Mouse (Mus musculus) MEL (cell line): ENCODE data around the gene Armc8. TPM values are rescaled to one million over a fixed set of nuclear protein-coding genes. Genes with fewer than 3 reads are reported as not detected.

Experiments used
- DNase-seq: peaks from one replicate; pipeline ENCODE4 v3.0.0; 2011; ENCODE audit warnings: low read depth, low spot score
- H3K27ac ChIP-seq: 2 replicates; pipeline ENCODE4 v1.5.1; 2012; ENCODE audit warnings: low read depth, mild to moderate bottlenecking, control low read depth, low read length, moderate library complexity; ENCODE audit not compliant: control insufficient read depth
- H3K27me3 ChIP-seq, 2 experiments: fragments of 150-350 bp in 1 of 2; sonication (generic) in 1 of 2; 2 replicates each; pipeline ENCODE4 v1.6.1; 2012; ENCODE audit warnings: low read length in 2 of 2, mild to moderate bottlenecking in 2 of 2, improper control_type of control experiment in 1 of 2, moderate library complexity in 1 of 2; ENCODE audit not compliant: insufficient read depth in 2 of 2, control insufficient read depth in 1 of 2
- H3K36me3 ChIP-seq, 2 experiments: 2 replicates each; pipeline ENCODE4 v1.6.1; 2012 to 2014; ENCODE audit warnings: low read length in 2 of 2, improper control_type of control experiment in 1 of 2, inconsistent platforms in 1 of 2, mild to moderate bottlenecking in 1 of 2; ENCODE audit not compliant: insufficient read depth in 2 of 2, control insufficient read depth in 1 of 2
- H3K4me1 ChIP-seq, 2 experiments: fragments of 150-350 bp in 1 of 2; sonication (generic) in 1 of 2; 2 replicates each; pipeline ENCODE4 v1.6.1; 2012; ENCODE audit warnings: low read length in 2 of 2, improper control_type of control experiment in 1 of 2, mild to moderate bottlenecking in 1 of 2; ENCODE audit not compliant: insufficient read depth in 2 of 2, control insufficient read depth in 1 of 2
- H3K4me3 ChIP-seq, 2 experiments: fragments of 150-350 bp in 1 of 2; sonication (generic) in 1 of 2; 2 replicates each; pipeline ENCODE4 v1.5.1; 2012; ENCODE audit warnings: low read depth in 2 of 2, low read length in 2 of 2, mild to moderate bottlenecking in 2 of 2, moderate library complexity in 2 of 2, control low read depth in 1 of 2, improper control_type of control experiment in 1 of 2; ENCODE audit not compliant: control insufficient read depth in 1 of 2, insufficient read depth in 1 of 2
- H3K79me2 ChIP-seq: 2 replicates; pipeline ENCODE4 v1.6.1; 2012; ENCODE audit warnings: mild to moderate bottlenecking, low read length, moderate library complexity; ENCODE audit not compliant: control insufficient read depth, poor library complexity, insufficient read depth
- H3K9ac ChIP-seq: 2 replicates; pipeline ENCODE4 v1.6.1; 2012; ENCODE audit warnings: low read depth, mild to moderate bottlenecking, control low read depth, low read length, moderate library complexity; ENCODE audit not compliant: control insufficient read depth, poor library complexity, severe bottlenecking
- H3K9me3 ChIP-seq: fragments of 150-350 bp; sonication (generic); replicated peaks from 2 replicates; pipeline ENCODE4 v1.6.1; 2012; ENCODE audit warnings: mild to moderate bottlenecking, low read length, improper control_type of control experiment, moderate library complexity; ENCODE audit not compliant: insufficient read depth
- ETS1 ChIP-seq: IDR thresholded peaks from 2 replicates; pipeline ENCODE4 v1.6.1; 2012; ENCODE audit warnings: low read depth, mild to moderate bottlenecking, inconsistent platforms, low read length, improper control_type of control experiment, moderate library complexity
- GABPA ChIP-seq: IDR thresholded peaks from 2 replicates; pipeline ENCODE4 v1.6.1; 2012; ENCODE audit warnings: low read depth, mild to moderate bottlenecking, inconsistent platforms, low read length, improper control_type of control experiment, moderate library complexity
- GATA1 ChIP-seq: IDR thresholded peaks from 2 replicates; pipeline ENCODE4 v1.6.1; 2011; ENCODE audit warnings: low read depth, low read length, improper control_type of control experiment
- MYB ChIP-seq: IDR thresholded peaks from 2 replicates; pipeline ENCODE4 v1.6.1; 2011; ENCODE audit warnings: mild to moderate bottlenecking, low read depth, low read length, improper control_type of control experiment
- NRF1 ChIP-seq: IDR thresholded peaks from 2 replicates; pipeline ENCODE4 v1.6.1; 2014; ENCODE audit warnings: low read depth, mild to moderate bottlenecking, inconsistent platforms, low read length, improper control_type of control experiment, moderate library complexity; ENCODE audit not compliant: poor library complexity, insufficient read depth, severe bottlenecking
- POLR2A ChIP-seq, 2 experiments: IDR thresholded peaks; 2 replicates each; pipeline ENCODE4 v1.6.1; 2011 to 2012; ENCODE audit warnings: low read length in 2 of 2, mild to moderate bottlenecking in 2 of 2, control low read depth in 1 of 2, improper control_type of control experiment in 1 of 2, low read depth in 1 of 2, moderate library complexity in 1 of 2; ENCODE audit not compliant: control insufficient read depth in 1 of 2, insufficient read depth in 1 of 2, poor library complexity in 1 of 2
- POLR2AphosphoS5 ChIP-seq: IDR thresholded peaks from 2 replicates; pipeline ENCODE4 v1.6.1; 2012; ENCODE audit warnings: low read depth, borderline replicate concordance, mild to moderate bottlenecking, inconsistent platforms, low read length, moderate library complexity, mixed read lengths
- RAD21 ChIP-seq: IDR thresholded peaks from 2 replicates; pipeline ENCODE4 v1.6.1; 2011; ENCODE audit warnings: mild to moderate bottlenecking, low read depth, low read length, improper control_type of control experiment
- TBP ChIP-seq: IDR thresholded peaks from 2 replicates; pipeline ENCODE4 v1.8.0; 2011; ENCODE audit warnings: low read depth, low read length, improper control_type of control experiment
- TCF12 ChIP-seq: IDR thresholded peaks from 2 replicates; pipeline ENCODE4 v1.6.1; 2014; ENCODE audit warnings: low read depth, mild to moderate bottlenecking, inconsistent platforms, low read length, improper control_type of control experiment, moderate library complexity
- UBTF ChIP-seq: IDR thresholded peaks from 2 replicates; pipeline ENCODE4 v1.6.1; 2012; ENCODE audit warnings: low read depth, mild to moderate bottlenecking, inconsistent platforms, low read length, improper control_type of control experiment, moderate library complexity, borderline replicate concordance; ENCODE audit not compliant: insufficient read depth
- USF1 ChIP-seq: IDR thresholded peaks from 2 replicates; pipeline ENCODE4 v1.6.1; 2014; ENCODE audit warnings: low read depth, mild to moderate bottlenecking, inconsistent platforms, low read length, improper control_type of control experiment, moderate library complexity
- polyA plus RNA-seq, 2 experiments: library from polyadenylated mRNA; stranded (reverse) in 1 of 2; unstranded in 1 of 2; fragments of >175 nt in 1 of 2; fragments of >200 nt in 1 of 2; gene quantifications; 2 replicates each; pipeline versions ENCODE4 v1.2.1 to v1.2.4; 2012; ENCODE audit warnings: low replicate concordance in 2 of 2, low read depth in 1 of 2; ENCODE audit not compliant: insufficient read length in 2 of 2, insufficient read depth in 1 of 2, missing spikeins in 1 of 2
- total RNA-seq: library from RNA; depleted of rRNA; stranded (reverse); fragments of 300-350 nt; gene quantifications from 2 replicates; pipeline ENCODE4 v1.2.3, GENCODE M21; 2012

The Armc8 gene
- total and polyA plus RNA-seq, 3 experiments = 11.9 to 14.3 TPM; not detected in 1

- no peak overlapping the region for H3K27ac ChIP-seq
- no peaks in the 10 kb centered on the region for H3K9me3 ChIP-seq
- no peak overlapping the region for H3K9ac ChIP-seq
- TF ChIP-seq GABPA (no peak), TBP (no peak), MYB (no peak), ETS1 (no peak), RAD21 (no peak), GATA1 (no peak), UBTF (no peak), NRF1 (no peak), TCF12 (no peak)
- H3K36me3 ChIP-seq = no peaks in the 10 kb centered on the region
- peaks cover 0 to 3% of the 10 kb centered on the region in 2 experiments; a peak in 1 of 4 replicates for H3K27me3 ChIP-seq
- H3K4me3 ChIP-seq = no peak overlapping the region
- no peaks in the 10 kb centered on the region for H3K79me2 ChIP-seq
- no peak for DNase-seq
- no peaks in the 10 kb centered on the region for H3K4me1 ChIP-seq
Measured at GRCm38 (mm10) chr9:99431963-99432362, 136.7 kb downstream of the Armc8 start.

DNA sequence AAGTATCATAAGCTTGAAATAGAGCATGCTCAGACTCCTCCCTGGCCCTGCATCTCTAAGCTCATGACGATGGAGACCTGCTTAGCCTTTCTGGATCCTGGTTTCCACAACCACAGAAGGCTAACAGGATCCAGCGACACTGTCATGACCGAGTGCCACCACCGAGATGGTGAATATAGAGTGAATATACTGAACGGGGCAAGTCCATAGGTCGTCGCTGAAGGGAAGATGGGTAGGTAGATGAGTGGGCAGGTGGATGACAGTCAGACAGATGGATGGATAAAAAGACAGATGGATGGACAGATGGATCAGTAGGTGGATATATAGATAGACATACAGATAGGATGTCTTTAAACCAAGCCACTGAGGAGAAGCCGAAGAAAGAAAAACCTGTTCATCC lies 137.4 kb downstream of the Armc8 start:
- no peak for TF ChIP-seq GABPA
- no peak for TF ChIP-seq ETS1
- Histone ChIP-seq H3K4me3 (no peak overlapping the region), H3K27ac (no peak overlapping the region), H3K9me3 (no peaks in the 10 kb centered on the region), H3K9ac (no peak overlapping the region), H3K27me3 (peaks cover 0 to 6% of the 10 kb centered on the region in 2 experiments; a peak in 1 of 4 replicates), H3K36me3 (no peaks in the 10 kb centered on the region), H3K4me1 (no peaks in the 10 kb centered on the region), H3K79me2 (no peaks in the 10 kb centered on the region)
- no peak for DNase-seq

GRCm38 (mm10) chr9:99430806-99431205 lies 137.9 kb downstream of the Armc8 start:
- no peaks in the 10 kb centered on the region for H3K36me3 ChIP-seq
- peaks cover 0 to 6% of the 10 kb centered on the region in 2 experiments; a peak in 1 of 4 replicates for H3K27me3 ChIP-seq
- TF ChIP-seq USF1 (peak; percentile 55), POLR2AphosphoS5 (no peak), POLR2A (IDR thresholded peaks at IDR 0.05; ENCODE audit: control insufficient read depth in 1 of 2, insufficient read depth in 1 of 2, low read depth in 1 of 2, low read length in 2 of 2, poor library complexity in 1 of 2) (no peak), RAD21 (no peak)
- no peaks in the 10 kb centered on the region for H3K4me1 ChIP-seq
- no peak for DNase-seq
- H3K9me3 ChIP-seq = no peaks in the 10 kb centered on the region
- no peaks in the 10 kb centered on the region for H3K79me2 ChIP-seq
- H3K9ac ChIP-seq = no peak overlapping the region
- H3K27ac ChIP-seq = no peak overlapping the region
- no peak overlapping the region for H3K4me3 ChIP-seq
